ENCODE assay signal across 8 mouse cellular contexts in the genomic region with DNA sequence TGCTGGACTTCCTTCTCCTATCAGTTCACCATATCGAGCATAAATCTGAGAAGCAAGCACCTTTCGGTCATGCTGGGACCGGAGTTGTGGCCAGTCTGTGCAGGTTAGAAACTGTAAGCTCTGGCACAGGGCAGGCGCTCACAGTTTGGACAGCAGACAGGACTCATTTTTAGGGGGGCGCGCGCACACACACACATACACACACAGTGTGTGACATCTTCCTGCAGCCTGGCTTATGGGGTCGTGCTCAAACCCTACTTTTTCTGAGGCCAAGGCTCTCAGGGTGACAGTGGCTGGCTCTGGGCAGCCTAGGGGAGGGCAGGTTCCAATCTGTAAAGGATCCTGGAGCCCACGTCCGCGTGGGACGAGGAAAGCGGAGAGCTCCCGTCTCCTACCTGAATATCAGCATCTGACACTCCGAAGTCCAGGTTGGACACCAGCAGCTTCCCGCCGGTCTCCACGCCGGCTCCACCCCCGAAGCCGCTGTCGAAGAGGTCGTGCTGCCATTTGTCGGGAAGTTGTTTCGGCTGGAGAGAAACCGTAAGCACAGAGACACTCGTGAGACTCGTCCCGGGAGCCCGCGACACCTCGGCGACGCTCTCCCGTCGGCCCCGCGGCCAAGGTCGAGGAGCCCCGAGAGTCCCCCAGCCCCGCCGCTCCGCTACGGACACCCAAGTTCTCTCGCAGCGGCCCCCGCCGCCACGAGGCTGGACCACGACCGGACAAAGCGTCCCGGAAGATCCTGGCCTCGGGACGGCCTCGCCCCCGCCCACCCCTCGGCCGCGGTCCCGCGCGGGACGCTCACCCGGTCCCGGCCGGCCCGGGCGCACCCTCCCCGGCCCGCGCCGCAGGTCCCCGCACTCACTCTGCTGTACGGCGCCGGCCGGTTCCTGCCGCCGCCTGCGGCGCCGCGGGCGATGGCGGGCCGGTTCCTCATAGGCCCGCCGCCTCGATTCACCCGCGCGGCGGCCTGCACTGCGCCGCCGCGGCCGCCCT. TPM values are rescaled to one million over a fixed set of nuclear protein-coding genes. Genes with fewer than 3 reads are reported as not detected.
DNase-seq lines count a peak whose midpoint lies in the region; ATAC-seq lines count a peak whose summit lies in the region.

No protein-coding gene starts in this region.

- WGBS in forebrain, embryonic 14.5 days, result 6% methylated on average over 77 of the region's 99 CpGs

- peak; percentile 40 for DNase-seq in kidney, adult 18-20 months
- DNase-seq in kidney, postnatal 10 days, result no peak
- DNase-seq in NIH3T3 (ENCODE audit: low read depth), result peak; percentile 34
- DNase-seq in forebrain, embryonic 14.5 days (ENCODE audit: low spot score), result no peak
- DNase-seq in kidney, postnatal 4 days, result peak; percentile 45 to 65
- peak; percentile 49 for DNase-seq in naive thymus-derived CD4-positive, alpha-beta T cell, adult 2 months (ENCODE audit: low read depth)
- DNase-seq in layer of hippocampus, postnatal 36 days, result no peak
- no peak for DNase-seq in layer of hippocampus, postnatal 25 days (ENCODE audit: extremely low spot score in 1 of 2, low spot score in 1 of 2)

- H3K27me3 ChIP-seq in forebrain, embryonic 14.5 days (replicated peaks; ENCODE audit: control insufficient read depth, insufficient read depth, low read length), result no peaks in the 10 kb centered on the region

- H3K36me3 ChIP-seq in forebrain, embryonic 14.5 days (ENCODE audit: control insufficient read depth, insufficient read depth, low read length), result peaks cover 58% of the 10 kb centered on the region

- H3K9me3 ChIP-seq in forebrain, embryonic 14.5 days (replicated peaks; ENCODE audit: control insufficient read depth, low read length), result no peaks in the 10 kb centered on the region

- H3K4me3 ChIP-seq in forebrain, embryonic 14.5 days (ENCODE audit: low read depth, low read length), result peak overlapping the region; percentile 97

- ATAC-seq in forebrain, embryonic 14.5 days, result peak; percentile 65

- peak overlapping the region; percentile 72 for H3K4me2 ChIP-seq in forebrain, embryonic 14.5 days (ENCODE audit: low read length)

- peaks cover 16% of the 10 kb centered on the region for H3K4me1 ChIP-seq in forebrain, embryonic 14.5 days (ENCODE audit: control insufficient read depth, insufficient read depth, low read length)

- peak overlapping the region; percentile 86 for H3K27ac ChIP-seq in forebrain, embryonic 14.5 days (ENCODE audit: low read depth, low read length)

- H3K9ac ChIP-seq in forebrain, embryonic 14.5 days (ENCODE audit: low read length), result peak overlapping the region; percentile 98

RNA-seq across cellular contexts. Expression of a gene that starts 0.6 kb away (rescaled TPM):
- 318 and 352 TPM in 2 replicates for polyA plus RNA-seq in forebrain, embryonic 14.5 days (2014; fragmentation: Nextera tagmentation; extraction: Ambion mirVana)
- total RNA-seq in layer of hippocampus, postnatal 36 days (2021), result 10 to 100 TPM; 60.0 to 67.6 TPM
- total RNA-seq in layer of hippocampus, postnatal 25 days (2021), result 10 to 100 TPM; 61.7 to 67.4 TPM

RNA-seq across cellular contexts. Expression of a gene that starts 0.7 kb away (rescaled TPM):
- polyA plus RNA-seq in forebrain, embryonic 14.5 days (2014; fragmentation: Nextera tagmentation; extraction: Ambion mirVana), result 237 and 281 TPM in 2 replicates
- 100 to 1,000 TPM in 1 of 2 experiments, 10 to 100 TPM in 1; 85.0 to 103 TPM for total RNA-seq in layer of hippocampus, postnatal 36 days (2021)
- total RNA-seq in layer of hippocampus, postnatal 25 days (2021), result 100 to 1,000 TPM in 1 of 2 experiments, 10 to 100 TPM in 1; 87.2 to 109 TPM

RNA-seq across cellular contexts. Expression of a gene that starts 10.7 kb away (rescaled TPM):
- 0.46 and 0.98 TPM in 2 replicates for polyA plus RNA-seq in forebrain, embryonic 14.5 days (2014; fragmentation: Nextera tagmentation; extraction: Ambion mirVana)
- total RNA-seq in layer of hippocampus, postnatal 36 days (2021), result 1 to 10 TPM; 1.2 to 1.8 TPM
- 1 to 10 TPM; 2.1 to 2.9 TPM for total RNA-seq in layer of hippocampus, postnatal 25 days (2021)

RNA-seq across cellular contexts. Expression of a gene that starts 16.1 kb away (rescaled TPM):
- 449 and 481 TPM in 2 replicates for polyA plus RNA-seq in forebrain, embryonic 14.5 days (2014; fragmentation: Nextera tagmentation; extraction: Ambion mirVana)
- 100 to 1,000 TPM; 266 to 282 TPM for total RNA-seq in layer of hippocampus, postnatal 36 days (2021)
- 100 to 1,000 TPM; 306 to 324 TPM for total RNA-seq in layer of hippocampus, postnatal 25 days (2021)

RNA-seq across cellular contexts. Expression of a gene that starts 20.2 kb away (rescaled TPM):
- 113 and 134 TPM in 2 replicates for polyA plus RNA-seq in forebrain, embryonic 14.5 days (2014; fragmentation: Nextera tagmentation; extraction: Ambion mirVana)
- 100 to 1,000 TPM; 138 to 157 TPM for total RNA-seq in layer of hippocampus, postnatal 36 days (2021)
- total RNA-seq in layer of hippocampus, postnatal 25 days (2021), result 100 to 1,000 TPM; 133 to 162 TPM

Comparison
In these comparisons a context has a peak if more than half of its experiments do, and no peak if none do; other contexts are left out.
1. DNase-seq: peak in kidney, adult 18-20 months (single experiment), NIH3T3 (single experiment), kidney, postnatal 4 days (2 of 2) and naive thymus-derived CD4-positive, alpha-beta T cell, adult 2 months (single experiment); none in kidney, postnatal 10 days (single experiment), forebrain, embryonic 14.5 days (single experiment), layer of hippocampus, postnatal 36 days (0 of 2) and layer of hippocampus, postnatal 25 days (0 of 2).